23 mouse cellular contexts compared by ENCODE assay signal in genomic region chr9:13673304-13673703, GRCm38 (mm10).
"Had no signal": no experiment of that assay in that cellular context is flagged by ENCODE, and none has a peak within 500 bp of the region (broad histone marks: within the 10 kb centered on the region; RNA-seq: fewer than 3 reads in every experiment).

No protein-coding gene starts in this region.

- H3K4me2 ChIP-seq: limb, embryonic 12.5 days; liver, embryonic 12.5 days; liver, embryonic 15.5 days; lung, embryonic 15.5 days; midbrain, embryonic 12.5 days; neural tube, embryonic 13.5 days; stomach, embryonic 15.5 days had no signal

- H3K36me3 ChIP-seq: limb, embryonic 12.5 days; liver, embryonic 12.5 days; liver, embryonic 15.5 days; lung, embryonic 15.5 days; midbrain, embryonic 12.5 days; neural tube, embryonic 13.5 days; stomach, embryonic 15.5 days had no signal

- ATAC-seq: liver, embryonic 12.5 days; midbrain, embryonic 16.5 days had no signal

- H3K27me3 ChIP-seq: limb, embryonic 12.5 days; liver, embryonic 12.5 days; liver, embryonic 15.5 days; lung, embryonic 15.5 days; midbrain, embryonic 12.5 days; neural tube, embryonic 13.5 days; stomach, embryonic 15.5 days had no signal

- H3K9me3 ChIP-seq: limb, embryonic 12.5 days; liver, embryonic 12.5 days; liver, embryonic 15.5 days; lung, embryonic 15.5 days; midbrain, embryonic 12.5 days; neural tube, embryonic 13.5 days; stomach, embryonic 15.5 days had no signal

- H3K27ac ChIP-seq: left cerebral cortex, adult 2 months; limb, embryonic 12.5 days; liver, embryonic 12.5 days; liver, embryonic 15.5 days; lung, embryonic 15.5 days; midbrain, embryonic 12.5 days; neural tube, embryonic 13.5 days; stomach, embryonic 15.5 days had no signal

- H3K9ac ChIP-seq: limb, embryonic 12.5 days; liver, embryonic 12.5 days; liver, embryonic 15.5 days; lung, embryonic 15.5 days; midbrain, embryonic 12.5 days; neural tube, embryonic 13.5 days; stomach, embryonic 15.5 days had no signal

- H3K4me1 ChIP-seq: limb, embryonic 12.5 days; liver, embryonic 15.5 days; midbrain, embryonic 12.5 days; stomach, embryonic 15.5 days had no signal

- DNase-seq: kidney, adult 9 months; kidney, postnatal 14 days; kidney, postnatal 4 days; layer of hippocampus, adult 9-11 months; layer of hippocampus, postnatal 36 days; liver; lung, adult 18-20 months; lung, postnatal 10 days; lung, postnatal 36 days; retina, postnatal 1 day; right cerebral cortex, postnatal 25 days; spleen, adult 18-20 months; thymus, postnatal 25 days had no signal

- H3K4me3 ChIP-seq: left cerebral cortex, adult 2 months; limb, embryonic 12.5 days; liver, embryonic 12.5 days; liver, embryonic 15.5 days; lung, embryonic 15.5 days; midbrain, embryonic 12.5 days; myocyte; neural tube, embryonic 13.5 days; stomach, embryonic 15.5 days had no signal
